Mouse (Mus musculus) urinary bladder, postnatal 25 days (tissue): ENCODE data around the gene 4921539E11Rik.

Source experiments
- DNase-seq: peaks from one replicate; pipeline ENCODE4 v3.0.0; 2022; ENCODE audit warnings: low spot score

The 4921539E11Rik gene

GRCm38 (mm10) chr4:103290763-103291162, at the start of gene 4921539E11Rik:
4921539E11Rik (minus strand) TSS chr4:103290863.
- no peak for DNase-seq

GRCm38 (mm10) chr4:103335134-103335533, 44.5 kb upstream of the 4921539E11Rik start:
- no peak for DNase-seq

GRCm38 (mm10) chr4:103329348-103329747, 38.7 kb upstream of the 4921539E11Rik start:
- DNase-seq = no peak

- DNase-seq = no peak
These were observed 36.3 kb upstream of the 4921539E11Rik start for GRCm38 (mm10) chr4:103326994-103327393.

- DNase-seq = no peak
These were observed 34.2 kb upstream of the 4921539E11Rik start for GRCm38 (mm10) chr4:103324688-103325451.

GRCm38 (mm10) chr4:103321461-103321860, 30.8 kb upstream of the 4921539E11Rik start:
- DNase-seq = no peak

- DNase-seq = no peak
These were observed 25.2 kb upstream of the 4921539E11Rik start for GRCm38 (mm10) chr4:103315861-103316260.

- DNase-seq = no peak
These were observed 23.9 kb upstream of the 4921539E11Rik start for GRCm38 (mm10) chr4:103314526-103314910.

GRCm38 (mm10) chr4:103313587-103314525, 23.2 kb upstream of the 4921539E11Rik start, which contains the start of gene Oma1:
Oma1 (plus strand) TSS chr4:103313812.
- peak; percentile 99 for DNase-seq

GRCm38 (mm10) chr4:103303851-103304250, 13.2 kb upstream of the 4921539E11Rik start:
- DNase-seq = no peak

- DNase-seq = no peak
These were observed 8.7 kb upstream of the 4921539E11Rik start for GRCm38 (mm10) chr4:103299342-103299741.

- no peak for DNase-seq
These were observed 2.3 kb downstream of the 4921539E11Rik start for GRCm38 (mm10) chr4:103288342-103288741.

GRCm38 (mm10) chr4:103273021-103273420, 17.6 kb downstream of the 4921539E11Rik start:
- DNase-seq = no peak

- no peak for DNase-seq
These were observed 21.3 kb downstream of the 4921539E11Rik start for GRCm38 (mm10) chr4:103269336-103269735.

GRCm38 (mm10) chr4:103265166-103265565, 25.5 kb downstream of the 4921539E11Rik start:
- DNase-seq = no peak

- DNase-seq = no peak
These were observed 26.8 kb downstream of the 4921539E11Rik start for GRCm38 (mm10) chr4:103263812-103264396.

- DNase-seq = no peak
These were observed 27.3 kb downstream of the 4921539E11Rik start for GRCm38 (mm10) chr4:103263378-103263777.

GRCm38 (mm10) chr4:103258817-103259216, 31.8 kb downstream of the 4921539E11Rik start:
- DNase-seq = no peak

- no peak for DNase-seq
These were observed 36.8 kb downstream of the 4921539E11Rik start for GRCm38 (mm10) chr4:103253846-103254245.

GRCm38 (mm10) chr4:103249436-103250085, 41.1 kb downstream of the 4921539E11Rik start:
- DNase-seq = no peak

GRCm38 (mm10) chr4:103247813-103248212, 42.9 kb downstream of the 4921539E11Rik start:
- DNase-seq = no peak

- no peak for DNase-seq
These were observed 43.4 kb downstream of the 4921539E11Rik start for GRCm38 (mm10) chr4:103247249-103247648.
